Mouse (Mus musculus): Measurements from ENCODE around the gene Cox19.

The Cox19 gene

DNA sequence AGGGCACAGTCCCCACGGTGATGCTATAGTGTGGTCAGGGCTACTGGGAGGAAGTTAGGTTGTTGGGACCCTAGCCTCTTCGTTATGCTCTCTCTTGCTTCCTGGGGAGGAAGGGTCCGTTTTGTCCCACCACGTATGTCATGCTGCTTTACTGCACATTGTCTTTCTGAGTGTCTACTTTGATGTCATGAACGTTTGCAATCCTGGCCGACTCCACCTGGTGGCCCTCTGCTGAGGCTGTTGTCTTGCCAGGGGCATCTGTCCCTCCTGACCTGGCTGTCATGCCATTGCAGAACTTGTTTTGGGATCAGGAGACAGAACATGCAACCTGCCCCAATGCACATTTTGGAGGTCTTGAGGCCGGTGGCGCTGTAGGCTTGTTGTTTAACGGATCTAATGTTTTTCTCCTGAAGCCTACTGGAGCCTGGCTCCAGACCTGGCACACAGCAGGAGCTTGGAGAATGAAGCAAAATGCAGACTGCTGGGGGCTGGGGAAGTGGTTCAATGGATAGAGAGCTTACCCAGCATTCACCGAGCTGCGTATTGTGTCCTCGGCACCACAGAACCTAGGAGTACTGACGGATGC lies 25.0 kb downstream of the Cox19 start:
- DNase-seq: no peak

DNA sequence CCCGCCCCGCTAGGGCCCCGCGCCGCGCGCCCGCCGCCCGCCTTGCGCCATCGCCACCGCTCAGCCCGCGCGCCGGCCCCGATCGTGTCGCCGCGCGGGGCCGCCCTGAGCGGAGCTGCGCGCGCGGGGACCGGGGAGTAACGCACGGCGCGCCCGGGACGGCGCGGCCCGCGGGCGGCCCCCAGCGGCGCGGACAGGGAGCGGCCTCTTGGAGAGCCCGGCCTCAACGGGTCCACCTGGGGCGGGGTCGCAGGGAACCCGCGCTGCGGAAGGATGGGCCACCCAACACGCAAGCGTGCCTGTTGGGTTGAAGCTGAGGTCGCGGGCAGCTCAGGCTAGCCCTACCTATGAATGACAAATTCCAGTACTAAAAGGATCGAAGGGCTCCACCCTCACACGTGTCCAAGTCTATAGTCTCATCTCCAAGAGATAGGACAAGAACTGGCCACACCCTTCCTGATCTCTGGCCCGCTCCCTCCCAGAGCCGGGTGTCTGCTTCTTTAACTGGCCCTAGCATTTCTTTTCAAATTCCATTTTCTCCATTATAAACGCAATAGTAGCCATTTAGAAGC lies 25.7 kb downstream of the Cox19 start, which contains the start of gene Adap1:
TSS of gene Adap1 (minus strand) at position 228 of the 572 bp plus-strand sequence.
- DNase-seq: peak; percentile 50 to 78

DNA sequence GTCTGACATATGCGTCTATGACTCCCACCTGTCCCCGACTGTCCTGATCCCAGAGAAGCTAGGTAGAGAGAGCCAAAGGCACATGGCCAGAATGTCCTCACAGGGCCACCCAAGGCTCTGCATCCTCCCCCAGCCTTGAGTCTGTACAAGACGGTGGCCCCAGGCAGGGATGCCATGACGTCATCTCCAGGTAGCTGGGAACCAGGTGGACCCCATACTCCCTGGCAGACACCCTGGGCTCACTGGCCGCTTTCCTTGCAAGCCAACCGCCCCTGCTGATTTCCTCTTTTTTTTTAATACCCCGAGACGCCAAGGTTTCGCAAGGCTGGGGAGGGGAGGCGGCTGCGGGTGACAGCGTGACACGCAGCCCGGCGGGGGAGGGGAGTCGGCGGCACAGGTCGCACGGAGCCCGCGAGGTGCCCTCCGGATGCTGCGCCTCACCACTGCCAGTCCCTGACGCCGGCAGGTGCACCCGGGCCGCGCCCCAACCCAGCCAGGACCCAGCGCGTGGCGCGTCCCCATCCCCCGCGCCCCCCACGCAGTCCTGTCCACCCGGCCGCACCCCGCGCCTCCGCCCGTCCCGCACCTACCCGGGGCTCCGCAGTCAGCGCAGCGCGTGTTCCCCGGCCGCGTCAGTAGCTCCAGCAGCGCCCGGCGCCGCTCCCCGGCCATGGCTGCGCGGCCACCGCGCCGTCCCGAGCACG lies 26.4 kb downstream of the Cox19 start:
- DNase-seq: peak; percentile 43 to 63

DNA sequence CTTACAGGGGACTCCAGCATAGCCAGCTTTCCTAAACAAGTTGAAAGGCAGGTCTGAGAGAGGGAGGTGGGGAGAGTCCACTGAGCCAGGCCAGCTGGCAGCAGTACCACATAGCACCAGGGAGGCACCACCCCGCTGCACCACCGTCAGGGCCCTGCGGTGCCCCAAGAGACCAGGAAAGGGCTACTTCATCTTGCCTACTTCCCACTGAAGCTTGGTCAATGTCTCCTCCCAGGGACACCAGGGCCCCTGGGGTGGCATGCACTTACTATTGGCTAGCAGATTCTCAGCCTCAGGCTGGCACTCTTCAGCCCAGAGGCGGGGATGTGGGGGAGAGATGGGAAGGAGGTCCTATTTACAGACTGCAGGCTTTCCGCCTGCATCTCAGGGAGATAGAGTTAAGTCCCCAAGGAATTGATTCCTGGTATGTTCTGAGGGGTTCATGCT lies 27.1 kb downstream of the Cox19 start:
- DNase-seq: no peak

DNA sequence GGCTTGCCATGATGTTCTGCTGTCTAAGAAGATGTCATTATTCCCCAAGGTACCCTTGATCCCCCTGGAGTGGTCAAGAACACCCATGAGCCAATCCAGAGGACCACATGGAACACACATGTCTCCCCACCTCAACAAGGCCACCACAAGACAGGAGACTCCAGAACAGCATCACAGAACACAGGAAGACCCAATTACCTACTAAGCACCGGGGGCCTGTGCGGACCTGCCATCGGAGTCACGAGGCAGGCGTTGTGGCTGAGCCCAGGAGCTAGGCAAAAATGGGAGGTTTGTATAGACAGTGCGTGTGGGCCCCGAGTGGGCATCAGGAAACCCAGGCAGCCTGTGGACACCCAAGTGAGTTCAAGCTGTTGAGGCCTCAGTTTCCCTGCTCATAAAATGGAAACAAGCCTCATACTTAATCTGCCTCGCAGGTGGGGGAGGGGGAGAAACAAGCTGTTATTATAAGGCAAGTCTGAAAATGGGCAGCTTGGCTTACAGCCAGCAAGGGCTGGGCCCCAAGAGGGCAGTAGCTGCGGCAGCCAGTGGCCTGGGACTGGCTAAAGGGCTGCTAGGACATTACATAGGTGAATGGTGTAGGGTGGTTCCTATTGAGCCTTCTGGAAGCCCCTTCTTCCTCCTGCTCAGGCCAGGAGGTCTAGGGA lies 27.8 kb downstream of the Cox19 start:
- no peak for DNase-seq

DNA sequence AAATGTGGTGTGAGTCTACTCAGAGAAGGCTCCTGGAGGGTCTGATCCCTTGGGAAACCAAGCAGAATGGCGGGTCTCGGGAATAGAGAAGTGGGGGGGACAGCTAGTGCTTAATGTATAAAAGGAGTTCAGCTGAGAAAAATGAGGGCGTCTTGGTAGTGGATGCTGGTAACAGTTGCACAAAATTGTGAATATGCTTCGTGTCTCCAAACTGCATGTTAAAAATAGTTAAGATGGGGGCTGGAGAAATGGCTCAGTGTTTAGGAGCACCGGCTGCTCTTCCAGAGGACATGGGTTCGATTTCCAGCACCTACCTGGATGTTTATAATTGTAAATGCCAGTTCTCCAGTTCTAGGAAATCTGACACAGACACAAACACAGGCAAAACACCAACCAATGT lies 29.9 kb downstream of the Cox19 start:
- no peak for DNase-seq

DNA sequence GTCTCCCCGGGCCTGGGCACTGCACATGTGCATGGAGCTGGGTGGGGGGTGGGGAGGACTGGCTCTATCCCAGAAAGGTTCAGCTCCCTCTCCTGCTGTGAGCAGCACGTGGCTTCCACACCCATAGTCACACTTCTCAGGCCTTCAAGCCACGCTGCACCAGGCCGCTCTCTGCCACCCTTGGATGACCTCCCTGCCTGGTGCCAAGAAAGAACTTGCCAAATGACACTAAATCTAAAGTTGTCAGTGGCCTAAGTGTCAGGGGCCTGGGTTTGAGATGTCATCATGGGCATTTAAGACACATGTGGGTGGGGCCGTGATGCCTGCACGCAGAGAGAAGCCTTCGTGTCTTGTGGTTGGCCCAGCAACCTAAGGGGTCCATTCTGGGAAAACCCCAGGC lies 30.8 kb downstream of the Cox19 start:
- DNase-seq: no peak

DNA sequence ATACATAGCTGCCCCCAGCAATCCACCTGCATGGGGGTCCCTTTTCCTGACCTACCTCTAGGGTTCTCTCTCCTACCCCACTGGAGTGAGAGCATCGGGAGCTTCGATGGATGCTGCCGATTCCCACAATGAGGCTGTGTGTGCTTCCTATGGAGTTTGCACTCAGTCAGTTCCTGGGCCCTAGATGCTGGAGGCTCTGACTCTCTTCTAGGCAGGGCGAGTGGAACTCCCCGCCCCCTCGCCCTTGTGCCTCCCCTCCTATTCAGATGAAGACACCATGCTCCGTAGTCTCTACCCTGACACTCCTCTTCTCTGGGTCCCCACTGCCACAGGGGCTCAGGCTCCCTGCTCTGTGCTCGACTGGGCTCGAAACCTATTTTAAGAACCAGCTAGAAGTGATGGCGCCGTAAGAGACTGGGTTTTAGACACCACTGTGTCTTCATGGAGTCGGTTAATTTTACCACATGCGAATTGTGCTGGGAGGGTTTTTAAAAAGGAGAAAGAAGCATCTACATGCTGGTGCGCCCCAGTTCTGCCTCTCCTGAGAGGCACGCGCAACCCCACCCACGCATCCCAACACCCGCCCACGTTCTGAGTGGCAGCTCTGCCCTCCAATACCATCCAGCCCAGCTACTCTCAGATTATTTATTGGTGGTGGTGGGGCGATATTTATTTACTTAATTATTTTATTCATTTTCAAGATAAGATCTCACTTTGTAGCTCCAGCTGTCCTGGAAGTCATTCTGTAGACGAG lies 33.3 kb downstream of the Cox19 start:
- DNase-seq: no peak

DNA sequence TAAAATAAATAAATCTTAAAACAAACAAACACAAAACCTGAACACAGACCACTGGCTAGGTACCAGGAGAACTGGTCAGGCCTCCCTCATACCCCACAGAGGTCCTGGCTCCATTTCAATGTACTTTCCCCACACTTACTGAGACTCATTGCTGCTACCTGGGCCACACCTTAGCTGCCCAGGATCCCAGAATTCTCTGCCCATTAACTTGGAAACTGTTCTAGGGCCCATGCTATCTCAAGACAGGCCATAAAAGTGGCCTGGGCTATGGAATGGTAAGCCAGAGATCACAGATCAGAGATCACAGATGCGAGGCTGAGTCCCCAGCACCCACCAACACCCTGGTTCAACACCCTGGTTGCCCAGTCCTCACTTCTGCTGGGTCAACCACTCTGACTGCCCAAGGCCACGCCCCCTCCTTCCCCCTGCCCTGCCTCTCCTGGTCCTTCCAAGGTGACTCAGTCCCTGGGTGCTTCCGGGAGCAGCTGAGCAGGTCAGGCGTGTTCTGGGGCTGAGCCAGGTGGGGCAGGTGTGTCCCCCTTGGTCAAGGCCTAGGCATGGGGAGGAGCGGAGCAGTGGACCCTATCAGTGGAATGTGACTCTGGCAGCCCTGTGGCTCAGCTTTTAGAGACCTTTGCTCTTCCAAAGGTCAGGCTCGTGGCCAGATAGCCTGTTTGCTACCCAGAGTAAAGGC lies 34.1 kb downstream of the Cox19 start:
- no peak for DNase-seq

DNA sequence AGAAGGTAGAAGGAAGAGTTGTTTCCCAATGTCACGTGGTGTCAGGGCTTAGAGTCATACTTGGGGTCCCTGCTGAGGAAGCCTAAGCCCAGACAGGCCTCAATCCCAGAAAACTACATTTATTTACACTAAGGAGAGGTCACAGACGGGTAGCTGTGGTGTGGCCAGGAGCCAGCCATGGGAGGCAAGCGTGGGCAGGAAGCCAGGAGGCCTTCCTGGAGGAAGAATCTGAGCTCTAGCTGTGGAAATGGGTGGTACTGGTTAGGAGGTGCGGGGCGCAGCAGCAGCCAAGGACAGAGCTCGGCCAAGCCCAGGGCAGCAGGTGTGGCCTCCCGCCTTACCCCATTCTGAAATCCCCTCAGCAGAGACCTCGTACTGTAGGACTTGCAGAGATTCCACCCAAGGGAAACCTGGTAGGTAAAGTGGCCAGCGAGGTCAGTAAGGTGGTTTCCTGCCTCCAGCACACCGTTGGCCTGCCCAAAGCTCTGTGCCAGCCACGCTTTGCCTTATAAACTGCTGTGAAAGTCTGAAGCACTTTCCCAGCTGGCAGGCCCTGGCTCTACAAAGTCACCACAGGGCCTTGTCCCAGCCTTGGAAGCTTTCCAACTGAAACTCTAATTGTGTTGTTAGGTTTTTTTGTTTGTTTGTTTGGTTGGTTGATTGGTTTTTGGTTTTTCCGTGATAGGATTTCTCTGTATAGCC lies 36.1 kb downstream of the Cox19 start:
- DNase-seq: no peak

DNA sequence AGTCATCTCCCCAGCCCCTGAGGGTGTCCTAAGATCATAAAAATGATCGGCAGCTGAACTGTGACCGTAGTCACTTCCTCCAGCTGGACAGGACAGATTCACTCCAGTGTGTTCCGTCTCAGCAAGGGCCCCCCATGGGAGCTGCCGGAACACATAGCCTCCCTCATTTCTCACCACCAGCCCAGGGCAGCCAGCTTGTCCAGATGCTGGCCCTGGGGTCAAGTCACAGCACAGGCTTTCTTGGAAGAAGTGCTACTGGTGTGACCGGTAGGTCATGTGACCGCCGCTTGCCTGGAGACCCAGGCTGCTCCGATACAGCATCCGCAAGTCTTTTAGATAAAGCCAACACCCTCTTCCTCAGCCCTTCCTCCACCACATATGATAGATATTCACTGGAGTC lies 37.7 kb downstream of the Cox19 start:
- no peak for DNase-seq

DNA sequence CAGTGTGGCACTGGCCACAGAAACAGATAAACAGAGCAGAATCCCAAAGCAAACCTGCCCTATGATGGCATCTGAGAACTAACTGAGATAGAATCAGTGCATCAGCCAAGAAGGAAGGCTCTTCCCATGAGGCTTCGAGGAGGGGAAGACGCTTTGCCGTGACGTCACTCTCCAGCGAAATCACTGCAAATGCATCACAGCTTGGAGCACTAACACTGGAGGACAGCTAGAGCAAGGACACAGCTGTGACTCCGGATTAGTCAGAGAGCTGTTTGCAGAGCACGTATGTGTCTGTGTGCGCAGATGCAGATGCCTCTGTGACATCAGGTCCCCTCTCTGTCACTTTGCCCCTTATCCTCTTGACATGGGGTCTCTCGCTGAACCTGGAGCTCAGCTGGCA lies 39.4 kb downstream of the Cox19 start:
- DNase-seq: no peak

DNA sequence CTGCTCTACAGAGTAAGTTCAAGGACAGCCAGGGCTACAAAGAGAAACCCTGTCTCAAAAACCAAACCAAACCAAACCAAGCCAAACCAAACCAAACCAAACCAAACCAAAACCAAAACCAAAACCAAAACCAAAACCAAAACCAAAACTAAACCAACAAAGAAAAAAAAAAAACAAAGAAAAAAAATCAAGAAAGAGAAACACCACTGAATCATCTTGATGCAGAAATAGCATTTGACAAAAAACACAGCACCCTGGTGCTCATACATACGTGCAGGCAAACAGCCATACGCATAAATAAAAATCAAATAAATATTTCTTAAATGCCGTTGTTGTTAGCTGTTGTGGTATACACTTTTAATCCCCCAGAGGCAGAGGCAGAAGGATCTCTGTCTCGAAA lies 40.7 kb downstream of the Cox19 start:
- no peak for DNase-seq

DNA sequence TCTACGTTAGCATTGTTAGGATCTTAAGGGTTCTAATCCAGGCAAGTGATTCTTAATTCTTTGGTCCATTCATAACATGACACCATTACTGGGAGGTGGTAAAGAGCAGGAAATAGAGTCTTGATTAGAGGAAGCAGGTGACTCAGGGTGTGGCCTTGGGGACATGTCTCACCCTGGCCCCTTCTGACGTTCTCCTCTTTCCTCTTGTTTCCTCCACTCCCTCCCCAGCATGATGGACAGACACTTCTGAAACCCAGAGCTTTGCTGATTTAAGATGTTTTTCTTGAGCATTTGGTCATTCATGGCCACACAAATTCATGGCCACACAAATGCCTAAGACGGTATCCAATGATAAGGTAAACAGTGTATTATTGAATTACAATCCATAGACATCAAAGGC lies 41.3 kb downstream of the Cox19 start:
- DNase-seq: no peak

DNA sequence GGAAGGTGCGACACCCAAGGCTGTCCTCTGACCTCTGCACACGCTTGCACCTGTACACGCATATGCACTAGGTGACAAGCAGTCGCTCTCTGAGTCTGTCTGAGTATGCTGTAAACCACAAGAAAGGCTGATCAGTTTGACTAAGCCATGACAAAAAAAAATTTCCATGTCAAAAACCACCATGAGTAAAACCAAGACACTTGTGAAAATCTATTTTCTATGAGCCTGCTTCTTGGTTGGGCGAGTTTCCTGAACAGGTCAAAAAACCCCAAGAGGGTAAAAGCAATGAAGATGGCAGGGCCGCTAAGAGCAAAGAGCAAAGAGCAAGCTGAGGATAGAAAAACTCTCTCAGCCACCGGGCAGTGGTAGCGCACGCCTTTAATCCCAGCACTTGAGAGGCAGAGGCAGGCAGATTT lies 47.6 kb downstream of the Cox19 start:
- DNase-seq: no peak

DNA sequence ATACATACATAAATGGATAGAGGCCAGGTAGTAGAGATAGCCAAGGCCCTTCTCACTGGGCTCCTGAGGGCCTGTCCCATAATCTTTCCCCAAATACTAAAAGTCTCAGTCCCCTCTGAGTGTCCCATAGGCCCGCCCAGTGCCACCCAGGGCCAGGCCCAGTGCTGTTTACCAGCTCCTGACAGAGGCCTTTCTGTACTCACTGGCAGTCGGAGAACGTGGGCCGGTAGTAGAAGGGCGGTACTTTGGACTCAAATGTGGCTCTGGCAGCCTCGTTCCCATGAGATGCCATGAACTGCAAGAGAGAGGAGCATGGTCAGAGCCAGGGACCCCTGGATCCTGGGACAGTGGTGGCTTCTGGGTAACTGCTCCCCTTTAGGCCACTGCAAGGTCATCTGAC lies 49.1 kb downstream of the Cox19 start:
- no peak for DNase-seq

DNA sequence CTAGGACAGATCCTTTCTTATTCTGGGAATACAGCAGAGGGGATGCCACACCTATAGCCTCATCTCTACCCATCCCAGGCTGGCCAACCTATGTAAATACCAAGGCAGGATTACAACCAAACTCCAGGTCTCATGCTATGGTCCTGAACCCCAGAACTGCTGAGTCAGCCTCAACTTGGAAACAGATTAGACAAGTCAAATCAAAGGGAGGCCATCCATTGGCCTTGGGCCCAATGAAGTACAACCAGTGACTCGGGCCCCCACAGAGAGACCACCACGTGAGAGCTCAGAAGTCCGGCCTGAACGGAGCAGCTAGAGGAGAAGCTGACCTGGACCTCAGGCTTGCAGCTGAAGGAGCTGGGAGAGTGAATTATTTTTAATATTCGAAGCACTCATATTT lies 53.5 kb downstream of the Cox19 start:
- DNase-seq: no peak

DNA sequence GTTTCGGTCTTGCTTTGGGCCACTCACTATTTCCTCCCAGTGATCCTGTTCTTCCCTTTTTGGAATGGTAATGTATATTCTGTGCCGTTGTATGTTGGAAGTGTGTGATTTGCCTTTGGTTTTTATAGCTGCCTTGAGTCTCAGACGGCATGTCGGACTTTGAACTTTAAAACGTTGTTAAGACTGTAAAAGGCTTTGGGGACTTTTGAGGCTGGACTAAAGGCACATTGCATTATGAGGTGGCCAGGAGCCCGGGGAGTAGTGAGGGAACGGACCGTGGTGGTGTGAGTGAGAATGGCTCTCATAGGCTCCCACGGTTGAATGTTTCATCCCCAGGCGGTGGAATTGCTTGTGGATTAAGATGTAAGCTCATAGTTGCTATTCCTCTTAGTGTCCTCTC lies 54.1 kb downstream of the Cox19 start:
- no peak for DNase-seq

DNA sequence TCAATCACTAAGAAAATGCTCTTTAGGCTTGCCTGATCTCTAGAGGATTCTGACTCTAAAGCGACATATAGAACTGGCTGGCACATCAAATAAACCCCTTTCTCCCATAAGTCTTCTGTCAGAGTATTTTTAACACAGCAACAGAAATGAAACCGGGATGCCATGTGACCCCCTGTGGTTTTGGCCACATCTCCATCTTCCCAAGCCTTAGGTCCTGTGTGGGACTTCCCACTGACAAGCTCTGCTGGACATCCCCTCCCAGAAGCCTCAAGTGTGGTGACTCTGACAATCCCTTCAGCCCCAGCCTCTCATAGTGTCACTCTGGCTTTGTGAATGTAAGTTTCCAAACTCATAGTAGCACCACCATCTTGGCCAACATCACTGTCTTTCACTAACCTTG lies 57.1 kb downstream of the Cox19 start:
- no peak for DNase-seq

DNA sequence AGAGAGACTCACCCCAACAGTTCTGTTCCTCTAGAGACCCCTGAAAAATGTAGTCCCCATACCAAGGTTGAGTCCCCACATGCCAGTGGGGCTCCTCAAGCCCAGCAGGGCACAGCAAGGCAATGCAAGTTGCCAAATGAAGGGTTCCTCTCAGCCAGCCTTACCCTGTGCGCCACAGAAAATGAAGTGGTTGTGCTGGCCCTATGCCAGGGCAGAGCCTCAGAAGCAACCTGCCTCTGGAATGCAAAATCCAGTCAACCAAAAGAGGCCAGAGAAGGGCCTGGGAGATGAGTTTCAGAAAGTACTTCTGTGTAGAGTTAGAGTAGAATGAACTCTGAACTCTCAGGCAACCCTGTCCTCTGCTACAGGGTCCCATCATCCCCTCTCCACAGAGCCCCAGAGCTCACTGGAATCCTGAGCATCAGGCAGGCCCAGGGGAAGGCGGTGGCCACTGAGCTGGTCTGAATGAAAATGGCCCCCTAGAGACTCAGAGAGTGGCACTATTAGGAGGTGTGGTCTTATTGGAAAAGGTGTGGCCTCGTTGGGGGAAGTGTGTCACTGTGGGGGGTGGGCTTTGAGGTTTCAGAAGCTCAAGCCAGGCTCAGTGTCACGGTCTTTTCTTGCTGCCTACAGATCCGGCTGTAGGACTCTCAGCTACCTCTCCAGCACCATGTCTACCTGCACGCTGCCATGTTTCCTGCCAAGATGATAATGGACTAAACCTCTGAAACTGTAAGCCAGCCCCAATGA lies 59.2 kb downstream of the Cox19 start:
- no peak for DNase-seq

All from spleen, adult 18-20 months (tissue).